Mouse (Mus musculus) brown adipose tissue, adult 24 weeks (tissue): ENCODE measurements around the gene Dgke. TPM values are rescaled to one million over a fixed set of nuclear protein-coding genes. Genes with fewer than 3 reads are reported as not detected.

Source experiments
- H3K27ac ChIP-seq: fragments of 200-500 bp; replicated peaks from 2 replicates; pipeline ENCODE4 v1.5.1; 2012; ENCODE audit warnings: low read depth, mild to moderate bottlenecking, low read length
- H3K4me1 ChIP-seq: fragments of 200-500 bp; 2 replicates; pipeline ENCODE4 v1.6.1; 2012; ENCODE audit warnings: low read length, mixed read lengths; ENCODE audit not compliant: control insufficient read depth, insufficient read depth, insufficient read length
- H3K4me3 ChIP-seq: fragments of 200-500 bp; 2 replicates; pipeline ENCODE4 v1.5.1; 2012; ENCODE audit warnings: low read depth, mild to moderate bottlenecking, low read length, moderate library complexity; ENCODE audit not compliant: insufficient read depth
- polyA plus RNA-seq: library from polyadenylated mRNA; stranded (reverse); fragments of >200 nt; gene quantifications from 2 replicates; pipeline ENCODE4 v1.2.4, GENCODE M21; 2012; ENCODE audit not compliant: missing spikeins, insufficient read depth, insufficient read length

Gene Dgke
- polyA plus RNA-seq, 1 experiment: 3.0 TPM

DNA sequence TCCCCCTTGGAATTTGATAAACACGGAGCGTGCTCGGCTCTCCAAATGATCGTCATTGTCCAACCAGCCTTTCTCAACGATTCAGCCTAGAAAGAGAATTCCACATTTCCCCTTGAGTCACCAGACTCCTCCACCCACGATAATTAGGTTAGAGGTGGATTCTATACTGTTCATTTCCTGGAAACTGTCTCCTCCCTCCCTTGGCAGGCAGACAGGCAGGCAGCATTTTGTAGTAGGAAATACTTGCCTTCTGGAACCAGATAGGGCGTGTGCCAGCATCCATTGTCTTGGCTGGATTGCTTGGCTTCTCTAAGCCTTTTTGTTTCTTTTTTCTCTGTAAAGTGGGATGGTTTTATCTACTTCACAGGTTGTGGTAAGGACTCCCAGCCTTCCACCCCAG, 70.2 kb downstream of the Dgke start:
- Histone ChIP-seq H3K27ac (peak overlapping the region; percentile 94), H3K4me3 (peak overlapping the region; percentile 11; the same call in 1 of the 2 replicates), H3K4me1 (peaks cover 10% of the 10 kb centered on the region)

- Histone ChIP-seq H3K4me1 (peaks cover 7% of the 10 kb centered on the region; the same call in 1 of the 2 replicates), H3K27ac (peak overlapping the region; percentile 94)
Observed at GRCm38 (mm10) chr11:88995616-88996015, 71.0 kb downstream of the Dgke start.

GRCm38 (mm10) chr11:88994492-88994891, 72.2 kb downstream of the Dgke start:
- peaks cover 7% of the 10 kb centered on the region; the same call in 1 of the 2 replicates for H3K4me1 ChIP-seq
- peak overlapping the region; percentile 67 for H3K27ac ChIP-seq
- no peak overlapping the region for H3K4me3 ChIP-seq

More at GRCm38 (mm10) chr11:88995616-88996015, 71.0 kb downstream of the Dgke start:
- no peak overlapping the region for H3K4me3 ChIP-seq

DNA sequence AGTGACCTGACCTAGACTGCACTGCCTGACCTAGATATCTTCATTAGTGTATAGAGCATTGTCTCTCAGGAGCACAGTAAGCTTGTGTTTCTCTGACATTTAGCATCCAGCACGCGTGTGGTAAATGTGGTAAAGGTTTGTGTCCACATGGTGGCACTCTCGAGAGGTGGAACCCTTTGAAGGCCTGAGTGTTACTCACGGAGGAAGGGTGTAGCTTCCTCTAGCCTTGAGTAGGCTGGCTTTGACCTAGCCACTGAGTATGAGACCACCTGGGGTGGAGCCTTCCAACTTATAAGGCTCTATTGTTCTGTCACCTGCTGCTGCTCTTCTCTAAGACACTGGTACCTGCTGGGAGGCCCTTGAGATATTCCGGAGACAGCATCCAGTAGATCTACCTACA, 73.0 kb downstream of the Dgke start:
- peaks cover 7% of the 10 kb centered on the region; the same call in 1 of the 2 replicates for H3K4me1 ChIP-seq
- H3K4me3 ChIP-seq: no peak overlapping the region
- peak overlapping the region; percentile 67 for H3K27ac ChIP-seq

DNA sequence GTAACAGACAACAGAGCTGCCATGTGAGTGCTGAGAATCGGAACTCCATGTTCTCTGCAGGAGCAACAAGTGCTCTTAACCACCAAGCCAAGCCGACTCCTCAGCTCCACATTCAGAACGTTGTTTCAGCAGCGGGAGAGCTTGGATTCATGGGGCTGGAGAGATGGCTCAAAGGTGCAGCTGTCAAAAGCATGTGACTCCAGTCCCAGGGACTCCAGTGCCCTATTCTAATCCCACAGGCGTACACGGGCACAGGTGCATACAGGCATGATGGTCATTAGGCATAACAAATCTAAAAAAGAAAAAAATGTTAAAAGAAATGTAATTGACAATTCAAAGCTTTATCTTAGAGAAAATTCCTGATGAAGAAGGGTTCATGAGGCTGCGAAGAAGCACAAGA, 73.5 kb downstream of the Dgke start:
- Histone ChIP-seq H3K4me3 (no peak overlapping the region), H3K27ac (no peak overlapping the region)

DNA sequence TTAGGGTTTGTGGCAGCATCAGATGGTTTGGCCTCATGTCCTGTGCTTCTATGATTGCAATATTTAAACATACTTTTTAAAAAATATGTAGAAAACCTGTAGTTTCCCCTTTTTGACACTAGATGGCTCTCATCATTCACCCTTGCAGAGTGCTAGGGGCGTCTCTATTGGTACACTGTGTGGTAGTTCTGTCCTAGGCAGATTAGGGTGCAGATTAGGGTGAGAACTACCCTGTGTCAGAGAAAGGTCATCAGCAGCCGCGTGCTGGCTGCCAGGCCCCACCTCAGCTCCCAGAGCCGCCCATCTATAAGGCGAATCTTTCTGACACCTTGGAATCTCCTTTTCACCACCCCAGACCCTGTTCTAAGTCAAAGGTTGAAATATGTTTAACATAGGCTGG, 77.1 kb downstream of the Dgke start:
- Histone ChIP-seq H3K4me1 (no peaks in the 10 kb centered on the region), H3K4me3 (no peak overlapping the region), H3K27ac (no peak overlapping the region)

More for the DNA sequence above, 73.5 kb downstream of the Dgke start:
- H3K4me1 ChIP-seq: peaks cover 5% of the 10 kb centered on the region; the same call in 1 of the 2 replicates

- H3K4me1 ChIP-seq: no peaks in the 10 kb centered on the region
- H3K4me3 ChIP-seq: no peak overlapping the region
- no peak overlapping the region for H3K27ac ChIP-seq
Observed at GRCm38 (mm10) chr11:88988956-88989355, 77.7 kb downstream of the Dgke start.

DNA sequence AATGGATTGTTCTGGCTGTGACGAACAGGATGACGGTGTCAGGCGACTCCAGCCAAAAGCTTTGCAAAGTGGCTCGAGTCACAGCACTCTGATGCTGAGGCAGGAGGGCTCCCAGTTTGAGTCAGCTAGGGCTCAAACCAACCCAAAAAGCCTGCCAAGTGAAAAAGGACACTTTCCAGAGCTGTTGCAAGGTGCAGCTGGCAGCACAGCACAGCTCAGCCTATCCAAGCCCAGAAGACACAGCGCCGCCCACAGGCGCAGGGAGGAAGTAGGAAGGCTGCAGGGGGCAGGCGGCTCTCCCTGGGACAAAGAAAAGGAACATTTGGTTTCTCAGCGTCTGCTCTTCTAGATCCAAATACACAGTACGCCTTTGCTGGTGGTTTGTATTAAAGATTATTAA, 80.0 kb downstream of the Dgke start:
- Histone ChIP-seq H3K27ac (no peak overlapping the region), H3K4me1 (no peaks in the 10 kb centered on the region), H3K4me3 (no peak overlapping the region)

Other genes with a start within 250 kb of the Dgke start
- gene Akap1, start 202.3 kb downstream of the Dgke start, polyA plus RNA-seq: 102 and 114 TPM in 2 replicates
- gene Scpep1, start 111.4 kb downstream of the Dgke start, polyA plus RNA-seq: 56.9 and 57.0 TPM in 2 replicates
- not detected in 2 replicates for gene Elobl, start 99.9 kb downstream of the Dgke start, polyA plus RNA-seq
- gene Coil, start 96.6 kb downstream of the Dgke start, polyA plus RNA-seq: 2.4 and 3.0 TPM in 2 replicates
- gene Trim25, start 67.5 kb downstream of the Dgke start, polyA plus RNA-seq: 7.9 and 8.6 TPM in 2 replicates
- gene Gm525, start 7.0 kb upstream of the Dgke start, polyA plus RNA-seq: not detected in 2 replicates
- 0.67 TPM in 1 of 2 replicates, not detected in the other for gene Nog, start 235.5 kb upstream of the Dgke start, polyA plus RNA-seq